Comparison of ENCODE assay signal across 8 mouse cellular contexts in genomic region chr3:84813436-84814156, GRCm38 (mm10). TPM values are rescaled to one million over a fixed set of nuclear protein-coding genes. Genes with fewer than 3 reads are reported as not detected.
A peak's percentile ranks its signal among the peaks of the same experiment; 100 is the strongest.
DNase-seq lines count a peak whose midpoint lies in the region; ATAC-seq and TF ChIP-seq lines count a peak whose summit lies in the region.

No protein-coding gene starts in this region.

- TF ChIP-seq CTCF in liver, adult 2 months (IDR thresholded peaks at IDR 0.05; ENCODE audit: low read depth, low read length), result no peak

- H3K36me3 ChIP-seq in liver, adult 2 months (ENCODE audit: control insufficient read depth, insufficient read depth, low read length), result no peaks in the 10 kb centered on the region
- H3K36me3 ChIP-seq in hindbrain, embryonic 13.5 days, result no peaks in the 10 kb centered on the region
- H3K36me3 ChIP-seq in midbrain, embryonic 12.5 days, result no peaks in the 10 kb centered on the region

- no peaks in the 10 kb centered on the region for H3K9me3 ChIP-seq in hindbrain, embryonic 13.5 days
- H3K9me3 ChIP-seq in midbrain, embryonic 12.5 days, result no peaks in the 10 kb centered on the region

- H3K4me2 ChIP-seq in hindbrain, embryonic 13.5 days, result peak overlapping the region; percentile 82
- H3K4me2 ChIP-seq in midbrain, embryonic 12.5 days (replicated peaks), result peak overlapping the region; percentile 80

- DNase-seq in liver, adult 2 months (ENCODE audit: extremely low read depth, low read depth, low spot score), result no peak
- DNase-seq in liver, result no peak
- no peak for DNase-seq in layer of hippocampus, postnatal 36 days
- DNase-seq in adrenal gland, postnatal 36 days, result no peak
- DNase-seq in right cerebral cortex, postnatal 14 days, result no peak

- H3K79me2 ChIP-seq in liver, adult 2 months (ENCODE audit: control insufficient read depth, insufficient read depth, low read length), result peaks cover 8% of the 10 kb centered on the region; the same call in 1 of the 2 replicates

- peaks cover 4% of the 10 kb centered on the region; the same call in 1 of the 2 replicates for H3K4me1 ChIP-seq in liver, adult 2 months (ENCODE audit: control insufficient read depth, insufficient read depth, low read length)
- peaks cover 3% of the 10 kb centered on the region; the same call in 1 of the 2 replicates for H3K4me1 ChIP-seq in brown adipose tissue, adult 24 weeks (ENCODE audit: control insufficient read depth, insufficient read depth, insufficient read length, low read length)
- peaks cover 37% of the 10 kb centered on the region for H3K4me1 ChIP-seq in hindbrain, embryonic 13.5 days (replicated peaks)
- H3K4me1 ChIP-seq in midbrain, embryonic 12.5 days, result peaks cover 27% of the 10 kb centered on the region

- 5% methylated on average over 29 of the region's 29 CpGs for WGBS in liver, adult 2 months
- 1% methylated on average over 29 of the region's 29 CpGs for WGBS in hindbrain, embryonic 13.5 days
- WGBS in midbrain, embryonic 12.5 days, result 1% methylated on average over 29 of the region's 29 CpGs

- no peak for TF ChIP-seq POLR2A in liver, adult 2 months (IDR thresholded peaks at IDR 0.05; ENCODE audit: extremely low read depth, insufficient read depth, low read length)

- H3K27me3 ChIP-seq in liver, adult 2 months (ENCODE audit: control insufficient read depth, insufficient read depth, low read length), result no peaks in the 10 kb centered on the region
- H3K27me3 ChIP-seq in hindbrain, embryonic 13.5 days, result no peaks in the 10 kb centered on the region
- H3K27me3 ChIP-seq in midbrain, embryonic 12.5 days, result no peaks in the 10 kb centered on the region

- no peak for ATAC-seq in hindbrain, embryonic 13.5 days (ENCODE audit: low FRiP score)
- ATAC-seq in midbrain, embryonic 12.5 days (ENCODE audit: low FRiP score, low read depth), result no peak; the same call in 1 of the 2 replicates

- H3K27ac ChIP-seq in liver, adult 2 months (replicated peaks; ENCODE audit: insufficient read depth, low read depth, low read length), result peak overlapping the region; percentile 68
- peak overlapping the region; percentile 64 for H3K27ac ChIP-seq in brown adipose tissue, adult 24 weeks (replicated peaks; ENCODE audit: low read depth, low read length)
- H3K27ac ChIP-seq in hindbrain, embryonic 13.5 days, result peak overlapping the region; percentile 93
- peak overlapping the region; percentile 96 for H3K27ac ChIP-seq in midbrain, embryonic 12.5 days (replicated peaks)

- H3K9ac ChIP-seq in liver, adult 2 months (ENCODE audit: low read depth, low read length), result peak overlapping the region; percentile 57
- peak overlapping the region; percentile 92 for H3K9ac ChIP-seq in hindbrain, embryonic 13.5 days
- H3K9ac ChIP-seq in midbrain, embryonic 12.5 days (replicated peaks), result peak overlapping the region; percentile 78

- H3K4me3 ChIP-seq in liver, adult 2 months (ENCODE audit: insufficient read depth, low read depth, low read length), result peak overlapping the region; percentile 93
- H3K4me3 ChIP-seq in brown adipose tissue, adult 24 weeks (ENCODE audit: insufficient read depth, low read depth, low read length), result peak overlapping the region; percentile 93
- H3K4me3 ChIP-seq in hindbrain, embryonic 13.5 days, result peak overlapping the region; percentile 87
- H3K4me3 ChIP-seq in midbrain, embryonic 12.5 days, result peak overlapping the region; percentile 99

RNA-seq across cellular contexts. Expression of gene Fbxw7, which starts 1.5 kb away (rescaled TPM):
- 4.2 and 5.6 TPM in 2 replicates for total RNA-seq in liver, adult 2 months (2014; rRNA removed)
- 1.4 and 1.7 TPM in 2 replicates for polyA plus RNA-seq in liver, adult 2 months (2012; rRNA removed)
- 7.5 and 7.7 TPM in 2 replicates for polyA plus RNA-seq in brown adipose tissue, adult 24 weeks (2012; ENCODE audit: insufficient read depth, insufficient read length, missing spikeins)
- 24.4 and 26.1 TPM in 2 replicates for polyA plus RNA-seq in hindbrain, embryonic 13.5 days (2015; fragmentation: Nextera tagmentation; extraction: Ambion mirVana)
- polyA plus RNA-seq in midbrain, embryonic 12.5 days (2016; fragmentation: Nextera tagmentation; extraction: Ambion mirVana), result 16.3 and 18.7 TPM in 2 replicates
- total RNA-seq in layer of hippocampus, postnatal 36 days (2021), result 100 to 1,000 TPM; 144 to 153 TPM
- total RNA-seq in adrenal gland, postnatal 36 days (2021), result 10 to 100 TPM; 15.2 to 18.6 TPM
